Mouse (Mus musculus): ENCODE results near the gene Myh15.
"Not testable (repeated sequence)": the region's sequence is repeated elsewhere in the genome, so short reads cannot be mapped to it uniquely, and the experiment has no call there.

The Myh15 gene

GRCm38 (mm10) chr16:49243517-49243916 lies 186.2 kb downstream of the Myh15 start:
- not testable (repeated sequence) for DNase-seq (ENCODE audit: inconsistent age in 2 of 2, low spot score in 1 of 2)
